Mouse (Mus musculus) MEL (cell line): ENCODE results near the gene Slc25a29. TPM values are rescaled to one million over a fixed set of nuclear protein-coding genes. Genes with fewer than 3 reads are reported as not detected.

ENCODE experiments used
- DNase-seq: peaks from one replicate; pipeline ENCODE4 v3.0.0; 2011; ENCODE audit warnings: low read depth, low spot score
- H3K27ac ChIP-seq: 2 replicates; pipeline ENCODE4 v1.5.1; 2012; ENCODE audit warnings: low read depth, mild to moderate bottlenecking, control low read depth, low read length, moderate library complexity; ENCODE audit not compliant: control insufficient read depth
- H3K27me3 ChIP-seq, 2 experiments: fragments of 150-350 bp in 1 of 2; sonication (generic) in 1 of 2; 2 replicates each; pipeline ENCODE4 v1.6.1; 2012; ENCODE audit warnings: low read length in 2 of 2, mild to moderate bottlenecking in 2 of 2, improper control_type of control experiment in 1 of 2, moderate library complexity in 1 of 2; ENCODE audit not compliant: insufficient read depth in 2 of 2, control insufficient read depth in 1 of 2
- H3K36me3 ChIP-seq, 2 experiments: 2 replicates each; pipeline ENCODE4 v1.6.1; 2012 to 2014; ENCODE audit warnings: low read length in 2 of 2, improper control_type of control experiment in 1 of 2, inconsistent platforms in 1 of 2, mild to moderate bottlenecking in 1 of 2; ENCODE audit not compliant: insufficient read depth in 2 of 2, control insufficient read depth in 1 of 2
- H3K4me1 ChIP-seq, 2 experiments: fragments of 150-350 bp in 1 of 2; sonication (generic) in 1 of 2; 2 replicates each; pipeline ENCODE4 v1.6.1; 2012; ENCODE audit warnings: low read length in 2 of 2, improper control_type of control experiment in 1 of 2, mild to moderate bottlenecking in 1 of 2; ENCODE audit not compliant: insufficient read depth in 2 of 2, control insufficient read depth in 1 of 2
- H3K4me3 ChIP-seq, 2 experiments: fragments of 150-350 bp in 1 of 2; sonication (generic) in 1 of 2; 2 replicates each; pipeline ENCODE4 v1.5.1; 2012; ENCODE audit warnings: low read depth in 2 of 2, low read length in 2 of 2, mild to moderate bottlenecking in 2 of 2, moderate library complexity in 2 of 2, control low read depth in 1 of 2, improper control_type of control experiment in 1 of 2; ENCODE audit not compliant: control insufficient read depth in 1 of 2, insufficient read depth in 1 of 2
- H3K79me2 ChIP-seq: 2 replicates; pipeline ENCODE4 v1.6.1; 2012; ENCODE audit warnings: mild to moderate bottlenecking, low read length, moderate library complexity; ENCODE audit not compliant: control insufficient read depth, poor library complexity, insufficient read depth
- H3K9ac ChIP-seq: 2 replicates; pipeline ENCODE4 v1.6.1; 2012; ENCODE audit warnings: low read depth, mild to moderate bottlenecking, control low read depth, low read length, moderate library complexity; ENCODE audit not compliant: control insufficient read depth, poor library complexity, severe bottlenecking
- H3K9me3 ChIP-seq: fragments of 150-350 bp; sonication (generic); replicated peaks from 2 replicates; pipeline ENCODE4 v1.6.1; 2012; ENCODE audit warnings: mild to moderate bottlenecking, low read length, improper control_type of control experiment, moderate library complexity; ENCODE audit not compliant: insufficient read depth
- BHLHE40 ChIP-seq: IDR thresholded peaks from 2 replicates; pipeline ENCODE4 v1.6.1; 2012; ENCODE audit warnings: low read depth, mild to moderate bottlenecking, inconsistent platforms, low read length, improper control_type of control experiment, borderline replicate concordance
- CHD1 ChIP-seq: IDR thresholded peaks from 2 replicates; pipeline ENCODE4 v1.6.1; 2012; ENCODE audit warnings: low read depth, mild to moderate bottlenecking, inconsistent platforms, low read length, improper control_type of control experiment
- E2F4 ChIP-seq: IDR thresholded peaks from 2 replicates; pipeline ENCODE4 v1.6.1; 2011; ENCODE audit warnings: low read depth, low read length, improper control_type of control experiment, borderline replicate concordance
- ELF1 ChIP-seq: IDR thresholded peaks from 2 replicates; pipeline ENCODE4 v1.6.1; 2014; ENCODE audit warnings: low read depth, mild to moderate bottlenecking, inconsistent platforms, low read length, improper control_type of control experiment, moderate library complexity
- EP300 ChIP-seq, 2 experiments: IDR thresholded peaks; 2 replicates each; pipeline ENCODE4 v1.6.1; 2011; ENCODE audit warnings: improper control_type of control experiment in 2 of 2, low read length in 2 of 2, low read depth in 1 of 2, mild to moderate bottlenecking in 1 of 2
- ETS1 ChIP-seq: IDR thresholded peaks from 2 replicates; pipeline ENCODE4 v1.6.1; 2012; ENCODE audit warnings: low read depth, mild to moderate bottlenecking, inconsistent platforms, low read length, improper control_type of control experiment, moderate library complexity
- HCFC1 ChIP-seq: IDR thresholded peaks from 2 replicates; pipeline ENCODE4 v1.6.1; 2012; ENCODE audit warnings: low read depth, mild to moderate bottlenecking, inconsistent platforms, low read length, improper control_type of control experiment, moderate library complexity
- JUND ChIP-seq: IDR thresholded peaks from 2 replicates; pipeline ENCODE4 v1.6.1; 2011; ENCODE audit warnings: low read depth, mild to moderate bottlenecking, improper control_type of control experiment, low read length
- KAT2A ChIP-seq: conservative IDR thresholded peaks from 2 replicates; pipeline ENCODE4 v1.6.1; 2012; ENCODE audit warnings: low read depth, low read length, improper control_type of control experiment, inconsistent platforms
- MEF2A ChIP-seq: IDR thresholded peaks from 2 replicates; pipeline ENCODE4 v1.6.1; 2014; ENCODE audit warnings: low read depth, mild to moderate bottlenecking, inconsistent platforms, low read length, improper control_type of control experiment; ENCODE audit not compliant: poor library complexity, insufficient replicate concordance, severe bottlenecking; ENCODE audit errors: extremely low read depth
- MYB ChIP-seq: IDR thresholded peaks from 2 replicates; pipeline ENCODE4 v1.6.1; 2011; ENCODE audit warnings: mild to moderate bottlenecking, low read depth, low read length, improper control_type of control experiment
- NRF1 ChIP-seq: IDR thresholded peaks from 2 replicates; pipeline ENCODE4 v1.6.1; 2014; ENCODE audit warnings: low read depth, mild to moderate bottlenecking, inconsistent platforms, low read length, improper control_type of control experiment, moderate library complexity; ENCODE audit not compliant: poor library complexity, insufficient read depth, severe bottlenecking
- POLR2A ChIP-seq, 2 experiments: IDR thresholded peaks; 2 replicates each; pipeline ENCODE4 v1.6.1; 2011 to 2012; ENCODE audit warnings: low read length in 2 of 2, mild to moderate bottlenecking in 2 of 2, control low read depth in 1 of 2, improper control_type of control experiment in 1 of 2, low read depth in 1 of 2, moderate library complexity in 1 of 2; ENCODE audit not compliant: control insufficient read depth in 1 of 2, insufficient read depth in 1 of 2, poor library complexity in 1 of 2
- RAD21 ChIP-seq: IDR thresholded peaks from 2 replicates; pipeline ENCODE4 v1.6.1; 2011; ENCODE audit warnings: mild to moderate bottlenecking, low read depth, low read length, improper control_type of control experiment
- SIN3A ChIP-seq: IDR thresholded peaks from 2 replicates; pipeline ENCODE4 v1.6.1; 2012; ENCODE audit warnings: low read length, improper control_type of control experiment, inconsistent platforms
- SMC3 ChIP-seq: IDR thresholded peaks from 2 replicates; pipeline ENCODE4 v1.6.1; 2011; ENCODE audit warnings: low read depth, low read length, improper control_type of control experiment
- UBTF ChIP-seq: IDR thresholded peaks from 2 replicates; pipeline ENCODE4 v1.6.1; 2012; ENCODE audit warnings: low read depth, mild to moderate bottlenecking, inconsistent platforms, low read length, improper control_type of control experiment, moderate library complexity, borderline replicate concordance; ENCODE audit not compliant: insufficient read depth
- USF1 ChIP-seq: IDR thresholded peaks from 2 replicates; pipeline ENCODE4 v1.6.1; 2014; ENCODE audit warnings: low read depth, mild to moderate bottlenecking, inconsistent platforms, low read length, improper control_type of control experiment, moderate library complexity
- USF2 ChIP-seq, 2 experiments: IDR thresholded peaks; 2 replicates each; pipeline ENCODE4 v1.6.1; 2011 to 2012; ENCODE audit warnings: improper control_type of control experiment in 2 of 2, low read length in 2 of 2, borderline replicate concordance in 1 of 2, inconsistent platforms in 1 of 2, low read depth in 1 of 2, mild to moderate bottlenecking in 1 of 2; ENCODE audit not compliant: insufficient read depth in 1 of 2
- ZNF384 ChIP-seq: IDR thresholded peaks from 2 replicates; pipeline ENCODE4 v1.6.1; 2012; ENCODE audit warnings: low read depth, mild to moderate bottlenecking, inconsistent platforms, low read length, improper control_type of control experiment
- polyA plus RNA-seq, 2 experiments: library from polyadenylated mRNA; stranded (reverse) in 1 of 2; unstranded in 1 of 2; fragments of >175 nt in 1 of 2; fragments of >200 nt in 1 of 2; gene quantifications; 2 replicates each; pipeline versions ENCODE4 v1.2.1 to v1.2.4; 2012; ENCODE audit warnings: low replicate concordance in 2 of 2, low read depth in 1 of 2; ENCODE audit not compliant: insufficient read length in 2 of 2, insufficient read depth in 1 of 2, missing spikeins in 1 of 2
- total RNA-seq: library from RNA; depleted of rRNA; stranded (reverse); fragments of 300-350 nt; gene quantifications from 2 replicates; pipeline ENCODE4 v1.2.3, GENCODE M21; 2012

Slc25a29 gene
- total and polyA plus RNA-seq, 3 experiments = 3.0 to 3.3 TPM; not detected in 1

DNA sequence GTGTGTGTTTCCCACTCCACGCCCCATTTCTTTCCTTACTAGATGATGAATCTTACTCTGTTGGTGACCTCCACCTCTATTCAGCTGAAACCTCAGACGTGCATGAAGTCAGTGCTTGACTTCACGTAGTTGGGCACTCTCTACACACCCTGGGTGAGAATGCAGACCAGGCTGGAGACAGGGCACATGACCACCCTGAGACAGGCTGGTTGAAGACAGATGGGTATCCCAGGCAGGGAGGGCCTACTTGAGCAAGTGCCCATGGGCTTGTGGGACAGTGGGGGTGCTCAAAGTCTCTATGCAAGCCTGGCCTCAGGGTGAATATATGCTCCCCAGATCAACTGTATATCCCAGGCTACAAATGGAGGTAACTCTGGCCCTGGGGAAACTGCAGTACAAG is 1.3 kb downstream of the Slc25a29 start:
- TF ChIP-seq ELF1 (no peak), MYB (no peak), JUND (no peak), CHD1 (no peak), NRF1 (no peak), BHLHE40 (no peak), USF1 (no peak), ETS1 (no peak), KAT2A (no peak), E2F4 (no peak), EP300 (IDR thresholded peaks at IDR 0.05; ENCODE audit: low read depth in 1 of 2, low read length in 2 of 2) (no peak), POLR2A (IDR thresholded peaks at IDR 0.05; ENCODE audit: control insufficient read depth in 1 of 2, insufficient read depth in 1 of 2, low read depth in 1 of 2, low read length in 2 of 2, poor library complexity in 1 of 2) (no peak), USF2 (IDR thresholded peaks at IDR 0.05; ENCODE audit: borderline replicate concordance in 1 of 2, insufficient read depth in 1 of 2, low read depth in 1 of 2, low read length in 2 of 2) (no peak)
- H3K4me1 ChIP-seq = peaks cover 3 to 14% of the 10 kb centered on the region in 2 experiments; a peak in 3 of 4 replicates
- no peaks in the 10 kb centered on the region for H3K9me3 ChIP-seq
- H3K27me3 ChIP-seq = no peaks in the 10 kb centered on the region
- H3K4me3 ChIP-seq = no peak overlapping the region
- H3K27ac ChIP-seq = no peak overlapping the region
- DNase-seq = no peak
- peaks cover 0 to 6% of the 10 kb centered on the region in 2 experiments; a peak in 2 of 4 replicates for H3K36me3 ChIP-seq
- H3K79me2 ChIP-seq = peaks cover 19% of the 10 kb centered on the region
- H3K9ac ChIP-seq = no peak overlapping the region

GRCm38 (mm10) chr12:108833408-108833807 is 2.3 kb downstream of the Slc25a29 start:
- DNase-seq = no peak
- Histone ChIP-seq H3K9ac (no peak overlapping the region), H3K36me3 (peaks cover 0 to 6% of the 10 kb centered on the region in 2 experiments; a peak in 2 of 4 replicates), H3K27ac (no peak overlapping the region), H3K4me3 (no peak overlapping the region), H3K79me2 (peaks cover 19% of the 10 kb centered on the region), H3K27me3 (no peaks in the 10 kb centered on the region), H3K9me3 (no peaks in the 10 kb centered on the region), H3K4me1 (peaks cover 3 to 14% of the 10 kb centered on the region in 2 experiments; a peak in 3 of 4 replicates)
- no peak for TF ChIP-seq HCFC1
- TF ChIP-seq KAT2A = no peak
- TF ChIP-seq ELF1 = no peak
- TF ChIP-seq UBTF = no peak
- no peak for TF ChIP-seq ZNF384
- TF ChIP-seq RAD21 = no peak
- no peak for TF ChIP-seq SMC3
- TF ChIP-seq MEF2A = no peak
- TF ChIP-seq SIN3A = no peak
- TF ChIP-seq JUND = no peak
